Mouse (Mus musculus) heart, embryonic 15.5 days (tissue): ENCODE data around the gene Cryga. TPM values are rescaled to one million over a fixed set of nuclear protein-coding genes. Genes with fewer than 3 reads are reported as not detected.

Experiments used
- ATAC-seq: fragments of 200-750 bp; cut with Nextera tagmentation; replicated peaks from 2 replicates; pipeline ENCODE4 v1.8.0; 2017; ENCODE audit warnings: low read depth, moderate TSS enrichment; ENCODE audit not compliant: insufficient number of reproducible peaks, insufficient read depth, low FRiP score
- H3K27ac ChIP-seq: fragments of 300-500 bp; sonication (generic); 2 replicates; pipeline ENCODE4 v1.5.1; 2015; ENCODE audit warnings: mild to moderate bottlenecking, inconsistent platforms
- H3K27me3 ChIP-seq: fragments of 300-500 bp; sonication (generic); 2 replicates; pipeline ENCODE4 v1.6.1; 2015; ENCODE audit warnings: inconsistent platforms
- H3K36me3 ChIP-seq: fragments of 300-500 bp; sonication (generic); 2 replicates; pipeline ENCODE4 v1.6.1; 2015; ENCODE audit warnings: mild to moderate bottlenecking, inconsistent platforms
- H3K4me1 ChIP-seq: fragments of 300-500 bp; sonication (generic); replicated peaks from 2 replicates; pipeline ENCODE4 v1.6.1; 2015; ENCODE audit warnings: inconsistent platforms
- H3K4me2 ChIP-seq: fragments of 300-500 bp; sonication (generic); 2 replicates; pipeline ENCODE4 v1.6.1; 2015; ENCODE audit warnings: inconsistent platforms, mild to moderate bottlenecking, moderate library complexity
- H3K4me3 ChIP-seq: fragments of 300-500 bp; sonication (generic); 2 replicates; pipeline ENCODE4 v1.5.1; 2015; ENCODE audit warnings: mild to moderate bottlenecking, inconsistent platforms
- H3K9ac ChIP-seq: fragments of 300-500 bp; sonication (generic); 2 replicates; pipeline ENCODE4 v1.6.1; 2015; ENCODE audit warnings: mild to moderate bottlenecking, inconsistent platforms
- H3K9me3 ChIP-seq: fragments of 300-500 bp; sonication (generic); replicated peaks from 2 replicates; pipeline ENCODE4 v1.6.1; 2016; ENCODE audit warnings: inconsistent platforms
- WGBS: fragments of 180-500 bp; shearing (Covaris S2); methylation state at CpG from one replicate; pipeline ENCODE4 v1.1.7; 2015; ENCODE audit warnings: mixed read lengths; 5-methylcytosine and 5-hydroxymethylcytosine counted together
- polyA plus RNA-seq: library from polyadenylated mRNA; unstranded; fragments of >200 nt; fragmentation: Nextera tagmentation; extraction: Ambion mirVana; gene quantifications from 2 replicates; pipeline ENCODE4 v1.2.1, GENCODE M21; 2015

Gene Cryga
- not detected in 2 replicates for polyA plus RNA-seq

DNA sequence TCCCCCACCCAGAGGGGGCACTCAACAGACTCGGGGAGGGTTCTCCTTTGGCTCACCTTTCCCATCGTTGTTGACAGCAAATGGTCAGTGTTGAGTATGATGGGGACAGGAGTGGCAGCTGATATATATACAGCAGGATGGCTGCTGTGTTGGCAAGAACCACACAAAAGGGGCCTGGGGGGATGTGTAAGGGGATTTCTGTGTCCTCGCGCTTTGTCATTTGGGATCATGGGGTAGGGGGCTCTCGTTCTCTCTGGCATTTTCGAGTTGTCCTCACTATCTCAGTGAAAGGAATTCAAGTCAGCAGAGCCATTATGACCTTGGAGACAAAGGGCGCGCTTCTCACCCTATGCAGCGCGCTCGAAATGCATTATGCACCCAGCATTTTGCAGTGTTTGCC, at the start of gene Cryga:
TSS of gene Cryga (minus strand) at position 101 of the 400 bp plus-strand sequence.
- H3K27ac ChIP-seq: no peak within 1 kb of the TSS
- H3K27me3 ChIP-seq: no peaks in the 10 kb centered on the region
- no peaks in the 10 kb centered on the region for H3K36me3 ChIP-seq
- no peaks in the 10 kb centered on the region for H3K4me1 ChIP-seq
- no peak for ATAC-seq
- 80% methylated on average over 11 of the region's 11 CpGs for WGBS
- no peaks in the 10 kb centered on the region for H3K9me3 ChIP-seq
- H3K9ac ChIP-seq: no peak within 1 kb of the TSS
- no peak within 1 kb of the TSS for H3K4me3 ChIP-seq
- H3K4me2 ChIP-seq: no peak within 1 kb of the TSS

GRCm38 (mm10) chr1:65147971-65148370, 44.8 kb upstream of the Cryga start:
- Histone ChIP-seq H3K4me1 (no peaks in the 10 kb centered on the region), H3K27ac (no peak overlapping the region), H3K9ac (no peak overlapping the region), H3K4me2 (no peak overlapping the region), H3K9me3 (no peaks in the 10 kb centered on the region), H3K4me3 (no peak overlapping the region), H3K27me3 (no peaks in the 10 kb centered on the region), H3K36me3 (no peaks in the 10 kb centered on the region)
- 72% methylated on average over 3 of the region's 3 CpGs for WGBS
- ATAC-seq: no peak

- no peak for ATAC-seq
- WGBS: 80% methylated on average over 5 of the region's 5 CpGs
Measured at GRCm38 (mm10) chr1:65147326-65147725, 44.2 kb upstream of the Cryga start.

DNA sequence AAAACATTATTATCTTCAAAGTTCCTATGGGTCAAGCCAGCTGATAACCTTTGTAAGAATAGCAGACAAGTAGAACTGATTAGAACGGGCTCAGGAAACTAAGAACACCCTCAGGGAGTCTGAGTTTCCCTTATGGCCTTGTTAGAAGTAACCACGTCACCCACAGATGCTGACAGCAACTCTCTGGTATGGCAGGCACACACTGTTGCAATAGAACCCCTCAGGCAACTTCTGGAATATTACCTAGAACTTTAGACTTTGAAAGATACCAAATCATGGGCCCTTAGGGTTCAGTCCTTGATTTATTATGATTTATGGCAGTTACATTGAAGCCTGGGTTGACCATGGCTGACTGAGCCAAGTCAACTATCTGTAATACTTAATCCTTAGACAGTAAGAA, 43.4 kb upstream of the Cryga start:
- 33% methylated on average over 2 of the region's 2 CpGs for WGBS
- H3K27ac ChIP-seq: no peak overlapping the region
- H3K9ac ChIP-seq: no peak overlapping the region
- no peak overlapping the region for H3K4me3 ChIP-seq
- no peaks in the 10 kb centered on the region for H3K4me1 ChIP-seq
- H3K9me3 ChIP-seq: no peaks in the 10 kb centered on the region
- H3K36me3 ChIP-seq: no peaks in the 10 kb centered on the region
- H3K27me3 ChIP-seq: no peaks in the 10 kb centered on the region
- no peak overlapping the region for H3K4me2 ChIP-seq
- no peak for ATAC-seq

More at GRCm38 (mm10) chr1:65147326-65147725, 44.2 kb upstream of the Cryga start:
- Histone ChIP-seq H3K4me1 (no peaks in the 10 kb centered on the region), H3K4me3 (no peak overlapping the region), H3K27ac (no peak overlapping the region), H3K9ac (no peak overlapping the region), H3K27me3 (no peaks in the 10 kb centered on the region), H3K36me3 (no peaks in the 10 kb centered on the region), H3K4me2 (no peak overlapping the region), H3K9me3 (no peaks in the 10 kb centered on the region)

DNA sequence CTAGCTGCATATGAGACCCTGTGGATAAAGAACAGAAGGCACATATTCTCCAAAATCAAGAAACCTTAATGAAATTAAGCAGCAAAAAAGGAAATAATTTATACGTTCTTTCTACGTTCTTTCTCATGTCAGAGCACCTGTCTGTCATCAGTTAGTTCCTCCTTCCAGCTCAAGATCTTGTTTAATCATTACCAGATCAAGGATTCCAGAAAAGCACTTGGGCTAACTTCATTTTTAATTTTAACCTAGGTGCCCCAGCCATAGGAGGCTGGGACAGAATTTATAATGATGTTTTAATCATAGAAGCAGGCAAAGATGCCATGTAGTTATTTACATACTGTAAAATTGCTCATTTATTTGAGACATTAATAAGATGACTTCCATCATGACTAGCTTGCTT, 41.6 kb upstream of the Cryga start:
- H3K4me1 ChIP-seq: no peaks in the 10 kb centered on the region
- no peaks in the 10 kb centered on the region for H3K36me3 ChIP-seq
- no peaks in the 10 kb centered on the region for H3K9me3 ChIP-seq
- no peak overlapping the region for H3K4me2 ChIP-seq
- no peaks in the 10 kb centered on the region for H3K27me3 ChIP-seq
- 88% methylated on average over 2 of the region's 2 CpGs for WGBS
- ATAC-seq: no peak
- no peak overlapping the region for H3K27ac ChIP-seq
- no peak overlapping the region for H3K9ac ChIP-seq
- no peak overlapping the region for H3K4me3 ChIP-seq

DNA sequence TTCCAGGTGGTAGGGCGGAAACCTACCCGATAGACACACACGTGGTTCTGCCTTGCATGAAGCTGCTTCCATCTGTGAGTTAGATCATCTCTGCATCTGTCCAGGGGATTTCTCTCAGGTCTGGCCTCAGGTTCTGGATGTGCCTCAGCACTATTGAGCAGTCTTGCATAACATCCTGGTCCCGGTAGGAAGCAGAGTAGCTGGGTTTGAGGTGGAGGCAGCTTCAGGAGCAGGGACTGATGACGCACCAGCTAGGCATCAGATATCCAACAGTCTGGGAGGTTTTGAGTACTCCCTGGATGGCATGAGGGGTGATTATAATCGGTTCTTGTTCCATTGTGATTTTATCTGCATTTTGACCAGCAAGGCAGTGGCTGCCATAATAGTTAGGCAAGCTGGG, 34.4 kb upstream of the Cryga start:
- no peak overlapping the region for H3K4me2 ChIP-seq
- no peaks in the 10 kb centered on the region for H3K27me3 ChIP-seq
- no peak overlapping the region for H3K9ac ChIP-seq
- no peak overlapping the region for H3K27ac ChIP-seq
- H3K4me3 ChIP-seq: no peak overlapping the region
- ATAC-seq: no peak
- no peaks in the 10 kb centered on the region for H3K9me3 ChIP-seq
- no peaks in the 10 kb centered on the region for H3K36me3 ChIP-seq
- no peaks in the 10 kb centered on the region for H3K4me1 ChIP-seq
- 78% methylated on average over 6 of the region's 6 CpGs for WGBS

GRCm38 (mm10) chr1:65132833-65133232, 29.7 kb upstream of the Cryga start:
- Histone ChIP-seq H3K9me3 (no peaks in the 10 kb centered on the region), H3K4me2 (no peak overlapping the region), H3K9ac (no peak overlapping the region), H3K36me3 (no peaks in the 10 kb centered on the region), H3K27me3 (no peaks in the 10 kb centered on the region), H3K4me1 (no peaks in the 10 kb centered on the region), H3K27ac (no peak overlapping the region), H3K4me3 (no peak overlapping the region)
- ATAC-seq: no peak
- WGBS: 74% methylated on average over 1 of the region's 1 CpGs

- H3K9ac ChIP-seq: no peak overlapping the region
- no peaks in the 10 kb centered on the region for H3K4me1 ChIP-seq
- no peak overlapping the region for H3K27ac ChIP-seq
- H3K4me2 ChIP-seq: no peak overlapping the region
- no peak overlapping the region for H3K4me3 ChIP-seq
- H3K36me3 ChIP-seq: no peaks in the 10 kb centered on the region
- no peaks in the 10 kb centered on the region for H3K27me3 ChIP-seq
- WGBS: 80% methylated on average over 1 of the region's 1 CpGs
- no peaks in the 10 kb centered on the region for H3K9me3 ChIP-seq
- ATAC-seq: no peak
Measured at GRCm38 (mm10) chr1:65131671-65132070, 28.5 kb upstream of the Cryga start.

- 71% methylated on average over 3 of the region's 3 CpGs for WGBS
- Histone ChIP-seq H3K27me3 (no peaks in the 10 kb centered on the region), H3K4me3 (no peak overlapping the region), H3K36me3 (no peaks in the 10 kb centered on the region), H3K9ac (no peak overlapping the region), H3K4me1 (no peaks in the 10 kb centered on the region), H3K27ac (no peak overlapping the region), H3K4me2 (no peak overlapping the region), H3K9me3 (no peaks in the 10 kb centered on the region)
- ATAC-seq: no peak
Measured at GRCm38 (mm10) chr1:65130226-65130625, 27.1 kb upstream of the Cryga start.

GRCm38 (mm10) chr1:65129634-65130180, 26.5 kb upstream of the Cryga start:
- H3K27me3 ChIP-seq: no peaks in the 10 kb centered on the region
- no peaks in the 10 kb centered on the region for H3K9me3 ChIP-seq
- no peak for ATAC-seq
- H3K4me2 ChIP-seq: no peak overlapping the region
- H3K27ac ChIP-seq: no peak overlapping the region
- 70% methylated on average over 3 of the region's 3 CpGs for WGBS
- H3K36me3 ChIP-seq: no peaks in the 10 kb centered on the region
- no peak overlapping the region for H3K9ac ChIP-seq
- no peaks in the 10 kb centered on the region for H3K4me1 ChIP-seq
- no peak overlapping the region for H3K4me3 ChIP-seq

GRCm38 (mm10) chr1:65122574-65123372, 19.6 kb upstream of the Cryga start, which contains the start of gene D630023F18Rik:
TSS of gene D630023F18Rik (minus strand) at chr1:65123214.
- Histone ChIP-seq H3K36me3 (no peaks in the 10 kb centered on the region), H3K9ac (no peak within 1 kb of the TSS), H3K27me3 (no peaks in the 10 kb centered on the region), H3K9me3 (no peaks in the 10 kb centered on the region), H3K27ac (no peak within 1 kb of the TSS), H3K4me3 (peak within 1 kb of the TSS; percentile 33), H3K4me2 (peak within 1 kb of the TSS; percentile 55), H3K4me1 (no peaks in the 10 kb centered on the region)
- 22% methylated on average over 9 of the region's 9 CpGs for WGBS
- ATAC-seq: no peak

- WGBS: 79% methylated on average over 1 of the region's 1 CpGs
- Histone ChIP-seq H3K27ac (no peak within 1 kb of the TSS), H3K27me3 (no peaks in the 10 kb centered on the region)
Measured at GRCm38 (mm10) chr1:65119438-65119837, 16.3 kb upstream of the Cryga start, which contains the start of gene Gm28845. TSS of gene Gm28845 (minus strand) at chr1:65119558.

More at GRCm38 (mm10) chr1:65119438-65119837, 16.3 kb upstream of the Cryga start, which contains the start of gene Gm28845:
- no peak for ATAC-seq
- no peak within 1 kb of the TSS for H3K4me3 ChIP-seq
- H3K9ac ChIP-seq: no peak within 1 kb of the TSS
- no peaks in the 10 kb centered on the region for H3K4me1 ChIP-seq
- H3K36me3 ChIP-seq: no peaks in the 10 kb centered on the region
- H3K4me2 ChIP-seq: no peak within 1 kb of the TSS
- H3K9me3 ChIP-seq: no peaks in the 10 kb centered on the region
